Mouse (Mus musculus) thymus, postnatal 4 days (tissue): ENCODE results near the gene Kcne1.

ENCODE experiments used
- DNase-seq: peaks from one replicate; pipeline ENCODE4 v3.0.0; 2021

Kcne1 gene

DNA sequence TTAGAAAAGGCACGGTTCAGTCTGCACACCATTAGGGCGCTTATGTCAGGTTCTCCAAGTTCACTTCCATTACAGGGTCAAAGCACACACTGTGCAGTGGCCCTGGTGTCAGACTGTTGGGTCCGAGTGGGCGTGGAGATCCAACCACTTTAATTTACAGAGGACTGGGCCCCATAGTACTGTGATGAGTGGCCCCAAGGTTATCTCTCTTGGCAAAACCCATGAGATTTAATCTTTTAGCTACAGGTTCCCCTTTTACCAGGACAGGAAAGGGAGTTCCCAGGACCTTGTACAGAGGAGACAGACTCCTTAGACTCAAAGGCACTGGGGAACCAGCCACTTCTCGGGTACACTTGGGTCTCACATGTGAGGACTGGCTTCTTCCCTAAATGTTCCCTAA is 3.9 kb downstream of the Kcne1 start:
- DNase-seq: no peak

DNA sequence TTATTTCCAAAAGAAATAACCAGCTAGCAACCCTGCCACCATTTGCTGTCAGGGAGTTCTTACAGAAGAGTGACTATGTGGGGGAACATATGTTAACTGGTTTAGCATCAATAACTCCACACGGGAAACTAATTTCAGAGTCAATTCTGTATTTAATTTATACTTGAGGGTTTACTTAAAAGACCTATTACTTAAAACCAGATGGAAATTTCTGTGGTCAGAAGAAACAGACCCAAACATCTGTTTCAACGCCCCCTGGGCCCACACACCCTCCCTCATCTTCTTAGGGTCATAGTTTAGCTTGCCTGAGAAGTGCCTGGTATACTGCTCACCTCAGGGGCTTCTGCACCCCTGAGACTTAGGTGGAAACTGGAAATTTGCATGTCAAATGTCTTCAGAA is 5.4 kb downstream of the Kcne1 start:
- DNase-seq: no peak

- DNase-seq: no peak
Observed at GRCm38 (mm10) chr16:92353295-92353694, 6.0 kb downstream of the Kcne1 start.

DNA sequence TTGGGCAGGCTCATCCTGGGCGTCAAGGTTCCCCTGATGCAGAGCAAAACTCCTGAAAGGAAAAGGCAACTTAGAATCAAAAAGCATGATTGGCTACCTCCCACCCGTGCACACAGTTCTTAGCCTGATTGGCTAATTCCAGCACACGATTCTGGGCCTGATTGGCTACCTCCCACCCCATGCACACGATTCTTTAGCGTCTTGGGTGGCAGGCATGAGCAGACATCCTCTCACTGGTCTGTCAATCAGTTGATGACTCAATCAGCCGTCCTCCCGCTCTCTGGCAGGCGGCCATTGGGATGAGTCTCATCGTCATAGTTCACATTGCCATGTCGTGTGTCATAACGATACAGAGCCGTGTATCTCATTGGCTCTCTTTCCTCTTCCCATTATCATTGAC is 10.3 kb downstream of the Kcne1 start:
- no peak for DNase-seq

DNA sequence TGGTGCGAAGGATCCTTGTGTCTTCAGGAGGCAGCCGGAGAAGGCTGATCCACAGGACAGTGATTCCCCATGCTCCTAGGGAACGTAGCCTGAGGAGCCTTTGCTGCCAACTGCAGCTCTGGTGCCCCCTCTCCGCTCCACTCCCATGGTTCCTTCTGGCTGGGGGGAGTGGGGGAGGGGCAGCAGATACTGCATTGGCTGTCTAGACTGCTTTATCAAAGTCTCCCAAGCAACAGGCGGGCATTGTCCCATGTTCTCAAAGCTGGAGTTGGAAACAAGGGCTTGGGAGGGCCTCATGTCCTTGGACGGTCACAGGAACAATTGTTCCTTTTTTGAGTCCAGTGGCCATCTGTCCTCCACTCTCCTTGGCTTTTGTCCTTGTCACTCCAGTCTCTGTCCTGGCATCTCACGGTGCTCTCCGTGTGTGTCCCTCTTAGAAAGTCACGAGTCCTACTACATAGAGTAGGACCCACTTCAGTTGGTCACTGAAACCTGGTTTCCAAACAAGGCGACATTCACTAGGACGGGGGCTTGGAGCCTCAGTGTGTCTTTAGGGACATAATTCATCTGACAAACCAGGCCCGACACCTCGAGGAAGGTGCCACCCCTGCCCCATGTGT is 12.9 kb downstream of the Kcne1 start:
- DNase-seq: no peak

DNA sequence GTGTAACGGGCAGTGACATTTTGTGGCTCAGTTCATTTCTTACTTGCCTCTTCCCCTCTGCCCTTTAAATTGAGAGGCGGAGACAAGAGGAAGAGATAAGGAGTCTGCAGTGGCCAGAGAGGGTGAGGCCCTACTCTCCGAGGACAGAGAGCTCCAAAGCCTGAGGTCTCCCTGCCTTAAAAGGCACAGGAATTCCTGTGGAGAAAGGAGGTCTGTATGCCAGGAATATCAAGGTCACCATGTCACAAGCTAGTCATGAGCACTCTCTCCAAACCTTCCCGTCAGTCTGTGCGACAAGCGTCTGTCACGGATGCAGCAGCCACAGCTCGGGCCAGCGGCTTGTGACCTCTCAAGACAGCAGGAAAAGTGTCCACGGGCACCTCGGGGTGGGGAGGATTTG is 14.1 kb downstream of the Kcne1 start:
- DNase-seq: no peak

- DNase-seq: peak; percentile 72
Observed at GRCm38 (mm10) chr16:92340612-92341511, 18.4 kb downstream of the Kcne1 start.

DNA sequence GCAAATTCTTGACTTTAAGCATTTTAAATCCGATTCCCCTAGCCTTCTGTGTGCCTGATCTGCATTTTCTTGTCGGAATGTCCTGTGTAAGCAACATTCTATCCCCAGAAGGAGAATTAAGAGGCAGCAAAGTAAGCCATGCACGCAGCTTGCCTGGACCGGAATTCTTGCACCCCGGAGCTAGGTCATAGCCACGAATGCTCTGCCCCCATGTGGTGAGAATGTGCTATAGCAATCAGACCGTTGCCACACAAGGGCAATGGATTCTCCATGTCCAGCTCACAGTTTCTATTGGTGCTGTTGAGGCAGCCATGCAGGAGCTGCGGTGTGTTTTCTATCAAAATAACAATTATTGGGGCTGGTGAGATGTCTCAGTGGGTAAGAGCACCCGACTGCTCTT is 23.0 kb downstream of the Kcne1 start:
- peak; percentile 77 for DNase-seq

DNA sequence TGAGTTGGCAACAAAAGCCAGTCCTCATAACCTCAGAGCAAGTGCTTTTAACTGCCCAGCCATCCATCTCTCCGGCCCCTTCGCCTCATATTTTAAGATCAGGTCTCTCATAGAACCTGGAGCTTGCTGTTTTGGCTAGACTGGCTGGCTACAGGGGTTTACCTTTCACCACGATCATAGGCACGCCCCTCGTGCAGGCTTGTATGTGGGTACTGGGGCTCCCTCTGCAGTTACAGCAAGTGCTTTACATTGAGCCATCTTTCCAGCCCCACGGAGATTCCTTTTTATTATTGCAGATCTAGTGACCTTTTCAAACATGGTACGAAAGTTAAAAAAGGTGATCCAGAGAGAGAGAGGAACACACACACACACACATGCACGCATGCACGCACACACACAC is 24.7 kb downstream of the Kcne1 start:
- no peak for DNase-seq

- DNase-seq: no peak
Observed at GRCm38 (mm10) chr16:92330966-92331365, 28.3 kb downstream of the Kcne1 start.

DNA sequence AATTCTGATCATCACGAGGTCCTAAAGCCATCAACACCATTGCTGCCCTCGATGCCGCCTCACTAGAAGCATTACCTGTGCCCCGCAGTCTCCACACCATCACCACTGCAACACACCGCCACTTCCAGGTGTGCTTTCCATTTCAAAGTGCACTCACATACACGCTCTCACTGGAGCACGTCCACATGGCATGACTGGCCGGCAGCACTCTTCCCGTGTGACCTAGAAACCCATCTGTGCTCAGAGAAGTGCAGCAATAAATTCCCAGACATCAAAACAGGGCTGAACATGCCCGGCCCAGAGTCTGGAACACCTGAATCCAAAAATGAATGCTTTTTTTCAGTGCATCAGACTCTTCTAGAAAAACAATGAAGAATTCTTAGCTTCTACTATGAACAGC is 31.4 kb downstream of the Kcne1 start:
- DNase-seq: no peak

- no peak for DNase-seq
Observed at GRCm38 (mm10) chr16:92325062-92325406, 34.2 kb downstream of the Kcne1 start.

DNA sequence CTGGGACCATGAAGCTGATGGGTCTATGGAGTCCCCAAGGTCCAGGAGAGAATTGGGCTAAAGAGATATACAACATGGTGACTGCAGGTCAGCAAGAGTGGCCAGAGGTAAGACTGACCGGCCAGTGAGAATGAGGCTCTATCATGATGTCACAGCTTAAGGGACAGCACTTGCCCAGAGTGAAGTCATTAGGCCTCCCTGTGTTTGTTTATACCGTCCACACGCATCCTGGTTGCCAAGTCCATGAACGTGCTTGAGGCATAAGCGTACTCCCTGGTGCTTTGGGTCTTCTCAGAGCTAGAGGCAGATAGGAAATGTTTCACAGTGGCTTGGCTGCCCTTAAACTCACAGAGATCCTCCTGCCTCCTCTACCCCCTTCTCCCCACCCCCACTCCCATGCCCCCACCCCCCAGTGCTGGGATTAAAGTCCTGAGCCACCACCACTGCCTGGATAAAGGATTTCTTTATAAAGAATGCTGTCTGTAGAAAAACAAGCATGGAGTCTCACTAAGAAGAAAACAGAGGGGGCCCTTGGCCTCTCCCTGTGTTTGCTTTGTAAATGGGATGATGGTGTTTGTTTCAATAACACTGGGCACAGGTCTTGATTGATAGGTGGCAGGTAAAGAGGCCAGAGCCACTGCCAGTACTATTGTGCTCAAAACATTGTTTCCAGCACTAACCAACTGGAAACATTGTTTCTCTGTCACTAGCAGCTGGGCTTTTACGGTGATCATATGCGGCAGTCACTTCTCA is 34.8 kb downstream of the Kcne1 start:
- DNase-seq: no peak

- DNase-seq: no peak
Observed at GRCm38 (mm10) chr16:92321341-92321740, 37.9 kb downstream of the Kcne1 start, which contains the start of gene Fam243. TSS of gene Fam243 (minus strand) at chr16:92321441.

GRCm38 (mm10) chr16:92320361-92320760 is 38.9 kb downstream of the Kcne1 start:
- no peak for DNase-seq

- DNase-seq: peak; percentile 96
Observed at GRCm38 (mm10) chr16:92319353-92320109, 39.7 kb downstream of the Kcne1 start.

GRCm38 (mm10) chr16:92316049-92316738 is 43.1 kb downstream of the Kcne1 start:
- no peak for DNase-seq

GRCm38 (mm10) chr16:92313953-92314741 is 45.1 kb downstream of the Kcne1 start:
- DNase-seq: peak; percentile 51

GRCm38 (mm10) chr16:92309126-92309525 is 50.1 kb downstream of the Kcne1 start:
- no peak for DNase-seq

GRCm38 (mm10) chr16:92307947-92308346 is 51.3 kb downstream of the Kcne1 start:
- no peak for DNase-seq

GRCm38 (mm10) chr16:92305519-92305918 is 53.7 kb downstream of the Kcne1 start:
- DNase-seq: peak; percentile 68
